8 mouse cellular contexts compared by ENCODE assay signal in the genomic region with DNA sequence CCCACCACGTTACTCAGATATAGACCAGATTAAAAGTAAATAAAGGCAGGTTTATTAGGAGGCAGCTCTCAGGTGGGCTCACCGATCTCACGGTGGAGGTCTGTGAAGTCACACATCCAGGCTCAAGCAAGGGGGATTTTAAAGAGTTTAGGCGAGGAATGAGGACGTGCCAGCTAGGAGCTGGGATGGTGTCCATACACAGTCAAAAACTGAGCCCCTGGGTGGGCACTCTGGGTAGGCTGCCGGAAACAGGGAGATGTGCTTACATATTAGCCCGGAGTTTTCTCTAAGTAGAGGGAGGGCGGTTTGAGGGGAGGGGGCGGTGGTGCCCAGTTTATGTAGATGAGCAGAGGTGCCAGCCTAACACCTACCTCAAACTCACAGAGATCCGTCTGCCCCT. TPM values are rescaled to one million over a fixed set of nuclear protein-coding genes. Genes with fewer than 3 reads are reported as not detected.
A peak's percentile ranks its signal among the peaks of the same experiment; 100 is the strongest.
DNase-seq lines count a peak whose midpoint lies in the region; ATAC-seq and TF ChIP-seq lines count a peak whose summit lies in the region.

No protein-coding gene starts in this region.

- peaks cover 23% of the 10 kb centered on the region for H3K4me1 ChIP-seq in testis, adult 2 months (ENCODE audit: control insufficient read depth, insufficient read depth, low read length)
- peaks cover 8% of the 10 kb centered on the region for H3K4me1 ChIP-seq in liver, embryonic 13.5 days (replicated peaks)

- H3K27me3 ChIP-seq in testis, adult 2 months (ENCODE audit: control insufficient read depth, insufficient read depth, low read length): no peaks in the 10 kb centered on the region
- peaks cover 31% of the 10 kb centered on the region for H3K27me3 ChIP-seq in liver, embryonic 13.5 days

- no peak for TF ChIP-seq POLR2A in testis, adult 2 months (IDR thresholded peaks at IDR 0.05; ENCODE audit: control insufficient read depth, low read depth, low read length)

- WGBS in liver, embryonic 13.5 days (ENCODE audit: insufficient replicate concordance): 46% methylated on average over 10 of the region's 10 CpGs

- H3K4me3 ChIP-seq in testis, adult 2 months (ENCODE audit: control insufficient read depth, low read depth, low read length): peak overlapping the region; percentile 77; the same call in 1 of the 2 replicates
- H3K4me3 ChIP-seq in liver, embryonic 13.5 days (replicated peaks): peak overlapping the region; percentile 57; the same call in 1 of the 2 replicates

- no peaks in the 10 kb centered on the region for H3K9me3 ChIP-seq in liver, embryonic 13.5 days (replicated peaks)

- peak; percentile 91 for DNase-seq in heart, adult 11 months
- DNase-seq in heart, adult 9 months (ENCODE audit: low spot score in 2 of 2): no peak
- no peak for DNase-seq in testis, postnatal 10 days (ENCODE audit: low spot score)
- DNase-seq in liver, embryonic 13.5 days: no peak
- no peak for DNase-seq in urinary bladder, postnatal 25 days (ENCODE audit: low spot score)
- no peak for DNase-seq in cerebellum, postnatal 10 days
- DNase-seq in right cerebral cortex, postnatal 14 days: no peak

- peak overlapping the region; percentile 71; the same call in 1 of the 2 replicates for H3K4me2 ChIP-seq in liver, embryonic 13.5 days

- TF ChIP-seq CTCF in testis, adult 2 months (IDR thresholded peaks at IDR 0.05; ENCODE audit: control insufficient read depth, insufficient read depth, insufficient replicate concordance, low read depth, low read length): no peak

- no peak overlapping the region for H3K9ac ChIP-seq in liver, embryonic 13.5 days

- H3K36me3 ChIP-seq in testis, adult 2 months (ENCODE audit: control insufficient read depth, insufficient read depth, low read length): no peaks in the 10 kb centered on the region
- H3K36me3 ChIP-seq in liver, embryonic 13.5 days: no peaks in the 10 kb centered on the region

- no peak for ATAC-seq in liver, embryonic 13.5 days (ENCODE audit: low read depth)

- peak overlapping the region; percentile 29; the same call in 1 of the 2 replicates for H3K27ac ChIP-seq in testis, adult 2 months (ENCODE audit: control insufficient read depth, insufficient read depth, low read depth, low read length)
- H3K27ac ChIP-seq in liver, embryonic 13.5 days: no peak overlapping the region

RNA-seq across cellular contexts. Expression of a gene that starts 0.8 kb away (rescaled TPM):
- polyA plus RNA-seq in testis, adult 2 months (2012; rRNA removed): 24.1 and 30.0 TPM in 2 replicates
- polyA plus RNA-seq in liver, embryonic 13.5 days (2015; fragmentation: Nextera tagmentation; extraction: Ambion mirVana): 0.75 and 0.82 TPM in 2 replicates

RNA-seq across cellular contexts. Expression of a gene that starts 48.0 kb away (rescaled TPM):
- 1.6 and 2.2 TPM in 2 replicates for polyA plus RNA-seq in testis, adult 2 months (2012; rRNA removed)
- not detected in 2 replicates for polyA plus RNA-seq in liver, embryonic 13.5 days (2015; fragmentation: Nextera tagmentation; extraction: Ambion mirVana)

Comparison
In these comparisons a context has a peak if more than half of its experiments do, and no peak if none do; other contexts are left out.
1. RNA of a gene that starts 0.8 kb away (polyA plus RNA-seq): 24.1 to 30.0 TPM in testis, adult 2 months; 0.75 to 0.82 TPM in liver, embryonic 13.5 days; every median in the first group is over 10 times any median in the second.